Mouse (Mus musculus): ENCODE data around the gene Glp2r.

Gene Glp2r

GRCm38 (mm10) chr11:67636905-67637586, 133.9 kb downstream of the Glp2r start:
- no peak for DNase-seq (ENCODE audit: low spot score in 2 of 2)

- no peak for DNase-seq (ENCODE audit: low spot score in 2 of 2)
Measured at GRCm38 (mm10) chr11:67636201-67636600, 134.8 kb downstream of the Glp2r start.

- DNase-seq (ENCODE audit: low spot score in 2 of 2): no peak
Measured at GRCm38 (mm10) chr11:67633620-67634229, 137.2 kb downstream of the Glp2r start.

GRCm38 (mm10) chr11:67632906-67633305, 138.0 kb downstream of the Glp2r start:
- DNase-seq (ENCODE audit: low spot score in 2 of 2): no peak

- no peak for DNase-seq (ENCODE audit: low spot score in 2 of 2)
Measured at GRCm38 (mm10) chr11:67628522-67628921, 142.4 kb downstream of the Glp2r start.

- no peak for DNase-seq (ENCODE audit: low spot score in 2 of 2)
Measured at GRCm38 (mm10) chr11:67627179-67627578, 143.8 kb downstream of the Glp2r start.

- DNase-seq (ENCODE audit: low spot score in 2 of 2): no peak
Measured at GRCm38 (mm10) chr11:67622340-67622739, 148.6 kb downstream of the Glp2r start.

- no peak for DNase-seq (ENCODE audit: low spot score in 2 of 2)
Measured at GRCm38 (mm10) chr11:67616557-67617239, 154.3 kb downstream of the Glp2r start.

GRCm38 (mm10) chr11:67612158-67612839, 158.7 kb downstream of the Glp2r start:
- no peak for DNase-seq (ENCODE audit: low spot score in 2 of 2)
